Mouse (Mus musculus): ENCODE results near the gene Srp68.
"Not testable (repeated sequence)": the region's sequence is repeated elsewhere in the genome, so short reads cannot be mapped to it uniquely, and the experiment has no call there.

Gene Srp68

DNA sequence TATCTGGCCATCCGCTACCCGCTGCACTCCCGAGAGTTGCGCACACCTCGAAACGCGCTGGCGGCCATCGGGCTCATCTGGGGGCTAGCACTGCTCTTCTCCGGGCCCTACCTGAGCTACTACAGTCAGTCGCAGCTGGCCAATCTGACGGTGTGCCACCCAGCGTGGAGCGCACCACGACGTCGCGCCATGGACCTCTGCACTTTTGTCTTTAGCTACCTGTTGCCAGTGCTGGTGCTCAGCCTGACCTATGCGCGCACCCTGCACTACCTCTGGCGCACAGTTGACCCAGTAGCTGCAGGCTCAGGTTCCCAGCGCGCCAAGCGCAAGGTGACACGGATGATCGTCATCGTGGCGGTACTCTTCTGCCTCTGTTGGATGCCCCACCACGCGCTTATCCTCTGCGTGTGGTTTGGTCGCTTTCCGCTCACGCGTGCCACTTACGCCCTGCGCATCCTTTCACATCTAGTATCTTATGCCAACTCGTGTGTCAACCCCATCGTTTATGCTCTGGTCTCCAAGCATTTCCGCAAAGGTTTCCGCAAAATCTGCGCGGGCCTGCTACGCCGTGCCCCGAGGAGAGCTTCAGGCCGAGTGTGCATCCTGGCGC is 9.0 kb upstream of the Srp68 start:
- DNase-seq (ENCODE audit: low spot score in 2 of 2): no peak

DNA sequence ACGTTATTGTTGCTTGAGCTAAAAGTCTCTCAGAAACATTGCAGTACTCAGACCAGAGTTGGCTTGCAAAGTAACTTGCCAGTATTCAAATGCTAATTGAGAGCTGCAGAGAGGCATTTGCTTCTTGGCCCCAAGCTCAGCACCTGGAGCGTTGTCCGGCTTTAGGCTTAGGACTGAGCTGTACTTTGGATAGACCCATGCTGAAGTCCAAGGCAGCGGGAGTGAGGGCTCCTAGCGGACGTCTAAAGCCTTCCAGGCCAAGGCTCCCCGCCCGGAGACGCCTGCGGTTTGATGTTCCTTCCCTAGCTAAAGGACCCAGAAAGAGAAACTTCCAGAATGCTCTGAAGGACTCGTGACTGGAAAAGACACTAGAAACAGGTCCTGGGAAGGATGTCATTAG is 8.1 kb upstream of the Srp68 start:
- no peak for DNase-seq (ENCODE audit: low spot score in 2 of 2)

DNA sequence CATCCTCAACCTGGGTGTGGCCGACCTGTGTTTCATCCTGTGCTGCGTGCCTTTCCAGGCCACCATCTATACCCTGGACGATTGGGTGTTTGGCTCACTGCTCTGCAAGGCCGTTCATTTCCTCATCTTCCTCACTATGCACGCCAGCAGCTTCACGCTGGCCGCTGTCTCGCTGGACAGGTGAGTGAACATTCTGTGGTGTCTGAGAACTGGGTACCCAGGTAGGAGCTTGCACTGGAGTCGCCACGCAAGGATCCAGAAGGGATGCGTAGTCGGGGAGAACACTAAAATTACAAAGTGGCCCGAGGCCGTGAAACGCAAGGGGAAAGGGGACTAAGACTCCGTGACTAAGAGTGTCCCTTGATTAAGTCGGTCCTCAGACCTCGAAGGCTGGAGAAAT is 7.7 kb upstream of the Srp68 start:
- no peak for DNase-seq (ENCODE audit: low spot score in 2 of 2)

- DNase-seq (ENCODE audit: low spot score in 2 of 2): no peak
These were observed 7.0 kb upstream of the Srp68 start, which contains the start of gene Galr2 for GRCm38 (mm10) chr11:116280751-116281663. Gene Galr2, plus strand, starts transcription at chr11:116280939.

DNA sequence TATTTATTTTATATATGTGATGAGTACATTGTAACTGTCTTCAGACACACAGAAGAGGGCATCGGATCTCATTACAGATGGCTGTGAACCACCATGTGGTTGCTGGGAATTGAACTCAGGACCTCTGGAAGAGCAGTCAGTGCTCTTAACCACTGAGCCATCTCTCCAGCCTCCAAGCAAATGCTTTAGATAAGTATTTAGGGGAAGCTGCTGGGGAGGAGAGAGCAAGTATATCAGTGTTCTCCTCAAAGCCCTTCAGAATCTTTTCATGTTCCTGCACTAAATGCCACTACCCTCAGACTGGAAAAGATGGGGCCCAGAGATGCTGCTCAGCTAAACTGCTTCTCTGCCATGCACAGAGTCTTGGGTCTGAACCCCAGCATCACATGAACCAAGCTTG is 3.2 kb upstream of the Srp68 start:
- not testable (repeated sequence) for DNase-seq (ENCODE audit: low spot score in 2 of 2)

DNA sequence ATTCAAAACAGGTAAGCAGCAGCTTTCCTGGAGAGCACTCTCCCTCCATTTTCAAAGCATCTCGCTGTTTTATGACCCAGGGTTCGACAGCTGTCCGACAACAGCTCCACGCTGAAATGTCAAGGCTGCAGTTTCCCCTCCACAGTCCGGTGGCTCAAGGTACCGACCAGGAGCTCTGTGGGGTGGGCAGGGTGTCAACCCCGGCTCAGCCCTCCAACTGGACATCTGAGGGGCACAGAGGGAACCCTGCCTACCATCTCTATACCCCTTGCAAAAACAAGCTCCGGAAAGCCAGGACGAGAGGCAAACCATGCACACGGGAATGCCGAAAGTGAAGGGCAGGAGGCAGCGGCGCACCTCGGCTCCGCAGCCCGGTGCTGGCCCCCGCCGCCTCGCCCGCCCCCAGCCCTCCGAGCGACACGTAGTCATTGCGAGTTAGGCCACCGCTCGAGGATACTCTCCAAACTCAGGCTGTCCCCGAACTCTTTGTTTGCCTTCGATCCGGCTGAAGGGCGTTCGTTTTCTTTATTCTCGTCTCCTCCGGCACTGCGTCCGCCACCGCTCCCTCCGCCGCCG is 460 bp downstream of the Srp68 start:
- no peak for DNase-seq (ENCODE audit: low spot score in 2 of 2)

DNA sequence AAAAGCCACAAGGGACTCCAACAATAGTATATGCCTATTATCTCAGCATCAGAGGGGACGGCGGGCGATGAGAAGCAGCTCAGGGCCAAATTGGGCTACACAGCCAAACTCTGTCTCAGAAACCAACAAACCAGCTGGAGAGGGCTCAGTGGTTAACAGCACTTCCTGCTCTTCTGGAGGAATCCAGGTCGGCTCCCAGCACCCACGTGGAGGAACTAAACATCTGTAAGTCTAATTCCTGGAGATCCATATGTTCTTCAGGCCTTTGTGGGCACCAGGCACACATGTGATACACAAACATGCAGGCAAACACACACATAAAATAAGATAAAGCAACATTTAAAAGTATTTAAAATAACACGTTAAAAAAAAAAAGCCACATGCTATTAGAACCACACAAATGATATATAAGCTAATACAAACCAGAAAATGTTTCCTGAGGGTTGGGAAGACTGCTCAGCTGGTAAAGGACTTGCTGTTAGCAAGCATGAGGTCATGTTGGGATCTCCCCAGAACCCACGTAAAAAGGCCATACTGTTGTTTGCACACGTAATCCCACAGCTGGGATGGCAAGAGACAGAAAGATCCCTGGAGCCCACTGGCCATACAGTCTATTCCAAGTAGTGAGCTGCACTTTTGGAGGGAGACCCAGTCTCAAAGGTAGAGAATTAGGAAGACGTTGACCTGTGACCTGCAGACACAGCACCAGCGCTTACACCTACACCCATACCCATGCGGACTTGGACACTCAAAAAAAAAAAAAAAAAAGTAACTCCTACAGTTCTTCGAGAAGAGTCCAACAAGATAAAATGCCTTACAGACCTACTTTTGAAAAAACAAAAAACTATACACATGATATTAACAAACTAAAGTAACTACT is 1.2 kb downstream of the Srp68 start:
- no peak for DNase-seq (ENCODE audit: low spot score in 2 of 2)

- no peak for DNase-seq (ENCODE audit: low spot score in 2 of 2)
These were observed 4.5 kb downstream of the Srp68 start for GRCm38 (mm10) chr11:116269560-116269959.

- no peak for DNase-seq (ENCODE audit: low spot score in 2 of 2)
These were observed 5.7 kb downstream of the Srp68 start for GRCm38 (mm10) chr11:116268313-116268712.

DNA sequence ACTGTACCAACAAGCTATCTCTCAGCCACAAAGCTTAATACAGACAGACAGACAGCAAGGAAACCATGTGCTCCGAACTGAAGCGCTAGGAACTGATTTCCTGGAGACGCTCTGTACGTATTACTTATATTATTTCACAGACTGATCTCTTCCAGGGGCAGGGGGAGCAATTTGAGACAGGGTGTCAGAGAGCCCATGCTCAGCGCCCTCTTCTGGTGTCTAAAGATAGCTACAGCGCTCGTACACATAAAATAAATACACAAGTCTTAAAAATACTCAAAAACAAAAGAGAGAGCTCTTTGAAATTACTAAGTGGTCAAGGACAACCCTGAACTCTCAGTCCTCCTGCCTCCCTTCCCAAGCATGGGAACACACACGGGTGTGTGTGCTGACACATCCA is 6.4 kb downstream of the Srp68 start:
- no peak for DNase-seq (ENCODE audit: low spot score in 2 of 2)

GRCm38 (mm10) chr11:116265850-116266249 is 8.2 kb downstream of the Srp68 start:
- DNase-seq (ENCODE audit: low spot score in 2 of 2): no peak

DNA sequence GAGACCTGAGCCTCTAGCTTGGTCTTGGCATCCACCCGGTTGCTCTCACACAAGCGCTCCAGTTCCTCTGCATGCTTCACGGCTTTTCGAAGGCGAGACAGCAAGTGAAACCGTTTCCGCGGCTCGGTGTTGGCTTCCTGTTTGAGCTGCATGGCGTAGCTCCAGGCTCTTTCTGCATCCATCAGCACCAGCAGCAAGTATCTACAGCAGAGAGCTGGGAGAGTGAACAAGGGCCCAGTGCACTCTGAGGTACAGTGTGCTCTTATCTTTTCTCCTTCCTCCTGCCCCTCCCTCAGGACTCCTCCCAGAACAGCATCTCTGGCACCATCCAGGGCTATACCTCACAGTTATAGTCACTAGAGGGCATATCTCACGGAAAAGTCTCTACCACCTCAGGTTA is 8.7 kb downstream of the Srp68 start:
- no peak for DNase-seq (ENCODE audit: low spot score in 2 of 2)

DNA sequence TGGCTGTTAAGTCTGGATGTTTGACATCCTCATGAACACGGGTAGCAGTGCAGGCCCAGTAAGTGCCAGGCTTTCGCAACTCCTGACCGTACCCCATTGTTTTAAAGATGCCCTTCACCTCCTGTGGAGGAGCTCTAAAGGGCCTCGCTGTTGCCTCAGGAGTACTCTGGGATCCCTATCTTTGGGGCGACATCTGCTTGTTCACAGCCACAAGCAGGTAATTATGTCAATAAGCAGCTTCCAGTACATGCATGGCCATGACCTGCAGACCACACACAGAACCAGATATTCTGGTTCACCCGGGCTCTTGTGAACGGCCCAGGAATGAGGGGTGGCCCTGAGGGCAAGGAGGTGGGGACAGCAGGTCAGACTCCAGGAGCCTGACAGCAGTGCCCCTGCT is 13.8 kb downstream of the Srp68 start:
- DNase-seq (ENCODE audit: low spot score in 2 of 2): no peak

DNA sequence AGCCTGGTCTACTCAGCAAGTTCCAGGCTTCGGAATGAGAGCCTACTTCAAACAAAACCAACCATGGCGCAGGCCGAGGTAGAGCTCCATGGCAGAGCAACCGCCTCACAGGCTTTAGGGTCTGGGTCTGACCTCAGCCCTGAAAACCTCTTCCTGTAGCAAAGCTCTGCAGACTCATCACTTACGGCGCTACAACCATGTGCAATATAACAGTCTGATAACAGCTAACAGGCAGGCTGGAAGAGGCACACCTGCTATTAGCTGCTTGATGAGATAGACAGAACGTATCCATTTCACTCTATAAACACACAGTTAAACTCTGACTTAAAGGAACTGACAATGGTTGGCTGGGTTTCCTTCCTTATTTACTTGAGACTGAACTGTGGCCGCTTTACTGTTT is 14.6 kb downstream of the Srp68 start:
- no peak for DNase-seq (ENCODE audit: low spot score in 2 of 2)

- no peak for DNase-seq (ENCODE audit: low spot score in 2 of 2)
These were observed 17.9 kb downstream of the Srp68 start for GRCm38 (mm10) chr11:116255982-116256675.

- DNase-seq (ENCODE audit: low spot score in 2 of 2): no peak
These were observed 18.7 kb downstream of the Srp68 start for GRCm38 (mm10) chr11:116255090-116255981.

GRCm38 (mm10) chr11:116254627-116255026 is 19.4 kb downstream of the Srp68 start:
- DNase-seq (ENCODE audit: low spot score in 2 of 2): no peak

GRCm38 (mm10) chr11:116253076-116253600 is 20.9 kb downstream of the Srp68 start:
- no peak for DNase-seq (ENCODE audit: low spot score in 2 of 2)

DNA sequence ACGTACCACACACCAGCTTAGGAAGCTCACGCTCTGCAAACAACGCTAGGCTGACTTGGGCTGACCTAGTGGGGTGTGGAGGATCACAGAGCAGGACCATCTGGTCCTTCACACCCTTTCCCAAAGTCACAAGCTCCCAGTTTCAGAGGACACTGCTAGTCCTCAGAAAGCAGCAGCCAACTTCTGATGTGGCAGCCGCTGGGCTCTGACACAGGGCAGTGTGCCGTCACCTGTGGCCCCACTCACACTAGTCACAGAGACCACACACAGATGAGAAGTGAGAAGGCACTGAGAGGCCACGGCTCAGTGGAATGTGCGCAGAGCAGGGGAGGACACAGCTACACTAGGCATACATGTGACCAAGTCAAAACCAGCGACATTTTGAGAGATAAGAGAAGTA is 23.1 kb downstream of the Srp68 start:
- DNase-seq (ENCODE audit: low spot score in 2 of 2): no peak

Measured in cerebellum, postnatal 4 days (tissue).